Mouse (Mus musculus) hindbrain, embryonic 12.5 days (tissue): ENCODE measurements around the gene Rab40c. TPM values are rescaled to one million over a fixed set of nuclear protein-coding genes. Genes with fewer than 3 reads are reported as not detected.

Experiments
- ATAC-seq: fragments of 200-750 bp; cut with Nextera tagmentation; 2 replicates; pipeline ENCODE4 v1.8.0; 2017; ENCODE audit warnings: moderate TSS enrichment; ENCODE audit not compliant: low FRiP score
- H3K27ac ChIP-seq: fragments of 300-500 bp; sonication (generic); 2 replicates; pipeline ENCODE4 v1.5.1; 2016; ENCODE audit warnings: mild to moderate bottlenecking
- H3K27me3 ChIP-seq: fragments of 300-500 bp; sonication (generic); 2 replicates; pipeline ENCODE4 v1.6.1; 2016; ENCODE audit warnings: mild to moderate bottlenecking
- H3K36me3 ChIP-seq: fragments of 300-500 bp; sonication (generic); 2 replicates; pipeline ENCODE4 v1.6.1; 2016; ENCODE audit warnings: mild to moderate bottlenecking
- H3K4me1 ChIP-seq: fragments of 300-500 bp; sonication (generic); 2 replicates; pipeline ENCODE4 v1.6.1; 2016
- H3K4me2 ChIP-seq: fragments of 300-500 bp; sonication (generic); replicated peaks from 2 replicates; pipeline ENCODE4 v1.6.1; 2016; ENCODE audit warnings: mild to moderate bottlenecking
- H3K4me3 ChIP-seq: fragments of 300-500 bp; sonication (generic); 2 replicates; pipeline ENCODE4 v1.5.1; 2016; ENCODE audit warnings: mild to moderate bottlenecking
- H3K9ac ChIP-seq: fragments of 300-500 bp; sonication (generic); 2 replicates; pipeline ENCODE4 v1.6.1; 2016; ENCODE audit warnings: mild to moderate bottlenecking, moderate library complexity
- H3K9me3 ChIP-seq: fragments of 300-500 bp; sonication (generic); replicated peaks from 2 replicates; pipeline ENCODE4 v1.6.1; 2016; ENCODE audit warnings: mild to moderate bottlenecking
- WGBS: fragments of 180-500 bp; shearing (Covaris S2); methylation state at CpG from one replicate; pipeline ENCODE4 v1.1.7; 2016; 5-methylcytosine and 5-hydroxymethylcytosine counted together
- polyA plus RNA-seq: library from polyadenylated mRNA; unstranded; fragments of >200 nt; fragmentation: Nextera tagmentation; extraction: Ambion mirVana; gene quantifications from 2 replicates; pipeline ENCODE4 v1.2.1, GENCODE M21; 2016

Rab40c gene
- polyA plus RNA-seq, 1 experiment from 2014 or later = 43.6 TPM

DNA sequence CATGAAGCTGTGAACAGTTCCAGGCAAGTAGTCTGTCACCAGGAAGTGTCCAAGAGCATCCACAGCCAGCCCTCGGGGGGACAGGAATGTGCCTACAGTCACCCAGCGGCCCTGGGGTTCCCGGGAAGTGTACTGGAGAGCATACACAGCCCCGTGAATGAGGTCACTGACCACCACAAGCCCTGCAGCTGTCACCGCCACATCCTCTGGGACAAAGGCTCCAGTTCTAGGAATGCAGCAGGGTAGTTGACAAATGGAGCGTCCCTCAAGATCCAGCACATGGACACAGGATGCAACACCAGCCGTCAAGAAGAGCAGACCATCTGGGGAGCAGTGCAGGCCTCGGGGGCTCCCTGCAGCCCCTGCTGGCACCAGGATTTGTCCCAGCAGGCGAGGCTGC is 24.2 kb upstream of the Rab40c start:
- Histone ChIP-seq H3K4me3 (no peak overlapping the region), H3K9ac (no peak overlapping the region), H3K9me3 (no peaks in the 10 kb centered on the region), H3K4me2 (no peak overlapping the region), H3K36me3 (peaks cover 2% of the 10 kb centered on the region; the same call in 1 of the 2 replicates), H3K27me3 (peaks cover 4% of the 10 kb centered on the region; the same call in 1 of the 2 replicates), H3K4me1 (peaks cover 12% of the 10 kb centered on the region), H3K27ac (no peak overlapping the region)
- whole genome bisulfite sequencing = 72% methylated on average over 9 of the region's 9 CpGs
- no peak for ATAC-seq

DNA sequence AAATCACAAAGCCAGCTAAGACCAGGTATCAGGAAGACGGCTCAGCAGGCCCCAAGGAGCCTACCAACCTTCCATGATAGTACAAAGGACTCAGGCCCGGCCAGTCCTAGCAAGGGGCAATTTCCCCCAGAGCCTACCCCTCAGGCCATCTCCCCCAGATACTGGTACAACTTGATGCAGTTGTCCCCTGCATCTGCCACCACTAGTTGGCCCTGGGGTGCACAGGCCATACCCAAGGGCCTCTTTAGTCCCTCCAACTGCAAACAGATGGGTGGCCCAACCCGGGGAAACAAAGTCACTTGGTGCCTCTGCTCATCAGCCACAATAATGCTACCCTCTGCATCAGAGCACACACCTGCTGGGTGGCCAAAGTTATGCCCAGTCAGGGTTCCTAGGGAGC is 23.7 kb upstream of the Rab40c start:
- Histone ChIP-seq H3K27ac (no peak overlapping the region), H3K4me1 (peaks cover 12% of the 10 kb centered on the region), H3K36me3 (peaks cover 5% of the 10 kb centered on the region; the same call in 1 of the 2 replicates), H3K9me3 (no peaks in the 10 kb centered on the region), H3K9ac (no peak overlapping the region), H3K27me3 (peaks cover 2% of the 10 kb centered on the region; the same call in 1 of the 2 replicates), H3K4me3 (no peak overlapping the region), H3K4me2 (no peak overlapping the region)
- ATAC-seq = no peak
- WGBS = 84% methylated on average over 3 of the region's 3 CpGs

DNA sequence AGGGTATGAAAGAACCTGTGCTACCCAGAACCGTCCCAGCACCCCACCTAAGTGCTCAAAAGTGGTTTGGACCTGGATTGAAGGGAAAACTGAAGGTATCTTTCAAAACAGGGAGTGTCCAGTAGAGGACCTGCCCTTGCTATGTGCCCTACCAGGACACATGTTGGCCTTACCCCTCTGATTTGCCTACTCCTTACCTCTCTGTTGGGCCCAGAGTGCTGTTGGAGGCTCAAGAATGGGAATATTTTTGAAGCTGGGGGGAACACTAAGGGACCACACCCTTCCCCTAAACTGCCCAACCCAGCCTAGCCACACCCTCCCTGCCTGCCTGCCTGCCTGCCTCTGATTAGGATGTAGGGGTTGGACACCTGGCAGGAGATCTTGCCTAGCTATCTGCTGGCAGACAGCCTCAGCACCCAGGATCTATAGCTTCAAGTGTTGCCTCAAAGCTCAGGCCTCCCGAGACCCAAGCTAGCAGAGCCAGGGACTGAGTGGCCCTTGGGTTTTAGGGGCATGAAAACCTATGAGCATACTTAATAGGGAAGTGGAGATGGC is 23.1 kb upstream of the Rab40c start:
- ATAC-seq = no peak
- Histone ChIP-seq H3K36me3 (peaks cover 5% of the 10 kb centered on the region; the same call in 1 of the 2 replicates), H3K4me1 (peaks cover 12% of the 10 kb centered on the region), H3K27me3 (no peaks in the 10 kb centered on the region; the same call in 1 of the 2 replicates), H3K9ac (no peak overlapping the region), H3K4me2 (no peak overlapping the region), H3K9me3 (no peaks in the 10 kb centered on the region), H3K27ac (no peak overlapping the region), H3K4me3 (0 out of 2 replicates have a peak overlapping the region, but pooled peaks have one; percentile 82)
- 86% methylated on average over 2 of the region's 2 CpGs for WGBS

DNA sequence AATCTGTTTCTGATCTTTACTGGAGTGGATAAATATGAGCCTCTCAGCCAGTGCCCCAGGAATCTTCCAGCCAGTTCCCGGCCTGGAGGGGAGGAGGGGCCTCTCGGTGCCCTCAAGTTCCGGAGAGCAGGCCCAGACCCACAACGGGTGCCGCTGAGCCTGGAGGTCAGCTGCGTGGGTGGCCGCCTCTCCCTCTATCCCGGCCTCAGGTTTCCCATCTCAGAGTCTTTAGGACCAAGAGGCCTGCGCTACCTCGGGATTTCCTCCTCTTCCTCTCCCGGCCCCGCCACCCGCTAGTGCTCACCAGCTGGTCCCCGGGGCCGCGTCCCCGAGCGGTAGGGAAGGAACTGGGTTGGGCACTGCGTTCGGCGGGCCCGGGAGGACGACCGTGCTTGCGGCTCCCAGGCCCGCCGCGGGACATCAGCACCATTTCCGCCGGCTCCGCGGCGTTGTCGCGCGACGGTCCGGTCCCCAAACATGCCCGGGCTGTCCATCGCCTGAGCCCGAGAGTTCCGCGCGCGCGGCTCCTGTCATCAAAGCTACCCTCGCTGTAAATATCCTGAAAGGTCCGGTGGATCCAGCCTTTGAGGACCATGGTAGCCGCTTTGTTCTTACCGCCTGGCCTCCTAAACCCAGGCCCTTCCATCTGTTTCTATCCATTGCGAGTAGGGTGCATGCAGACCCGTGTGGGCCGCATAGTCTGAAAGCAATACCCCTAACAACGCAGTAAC is 22.1 kb upstream of the Rab40c start:
- Histone ChIP-seq H3K36me3 (peaks cover 14% of the 10 kb centered on the region), H3K4me2 (peak overlapping the region; percentile 68), H3K27ac (peak overlapping the region; percentile 84), H3K9ac (peak overlapping the region; percentile 92), H3K4me3 (peak overlapping the region; percentile 82), H3K4me1 (peaks cover 12% of the 10 kb centered on the region), H3K27me3 (no peaks in the 10 kb centered on the region), H3K9me3 (no peaks in the 10 kb centered on the region)
- peak; percentile 67 for ATAC-seq
- 3% methylated on average over 54 of the region's 54 CpGs for WGBS

DNA sequence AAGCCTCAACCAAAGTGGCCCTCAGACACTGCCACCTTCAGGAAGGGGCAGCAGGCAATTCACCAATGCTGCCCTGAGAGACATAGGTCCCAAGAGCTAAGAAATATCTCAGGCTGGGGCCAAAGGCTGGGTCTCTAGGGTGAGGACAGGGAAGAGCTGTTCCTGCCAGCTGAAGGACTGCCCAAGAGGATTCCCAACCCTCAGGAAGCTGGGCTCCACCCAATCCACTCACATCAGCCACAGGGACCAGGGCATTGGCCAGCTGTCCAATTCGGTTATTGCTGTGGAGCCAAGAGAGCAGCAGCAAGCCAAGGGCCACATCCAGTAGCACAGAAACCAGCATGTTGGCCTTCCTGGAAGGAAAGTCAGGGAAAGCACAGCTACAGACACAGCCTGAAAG is 15.0 kb upstream of the Rab40c start:
- Histone ChIP-seq H3K9me3 (no peaks in the 10 kb centered on the region), H3K4me3 (no peak overlapping the region), H3K4me2 (no peak overlapping the region), H3K4me1 (no peaks in the 10 kb centered on the region), H3K27me3 (no peaks in the 10 kb centered on the region), H3K27ac (no peak overlapping the region), H3K36me3 (peaks cover 80% of the 10 kb centered on the region), H3K9ac (no peak overlapping the region)
- ATAC-seq = no peak
- 90% methylated on average over 1 of the region's 1 CpGs for WGBS

DNA sequence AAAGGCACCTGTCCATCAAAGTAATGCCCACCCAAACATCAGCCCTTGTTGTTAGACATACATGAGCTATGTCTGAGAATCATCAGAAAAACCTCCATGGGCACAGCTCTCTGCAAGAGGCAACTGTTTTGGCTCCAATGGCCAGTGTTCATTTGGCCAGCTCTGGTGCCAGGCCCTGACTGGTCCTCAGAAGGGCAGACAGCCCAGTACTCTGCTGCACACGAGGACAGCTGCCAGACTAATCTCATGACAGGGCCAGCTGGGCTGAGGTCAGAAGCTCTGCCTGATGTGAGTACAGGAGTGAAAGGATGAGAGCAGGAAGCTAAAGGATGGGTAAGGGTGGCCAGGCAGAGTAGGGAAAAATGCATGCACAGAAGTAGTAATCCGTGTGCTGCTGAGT is 5.8 kb upstream of the Rab40c start:
- H3K27ac ChIP-seq = no peak overlapping the region
- no peak overlapping the region for H3K4me2 ChIP-seq
- peaks cover 44% of the 10 kb centered on the region for H3K36me3 ChIP-seq

DNA sequence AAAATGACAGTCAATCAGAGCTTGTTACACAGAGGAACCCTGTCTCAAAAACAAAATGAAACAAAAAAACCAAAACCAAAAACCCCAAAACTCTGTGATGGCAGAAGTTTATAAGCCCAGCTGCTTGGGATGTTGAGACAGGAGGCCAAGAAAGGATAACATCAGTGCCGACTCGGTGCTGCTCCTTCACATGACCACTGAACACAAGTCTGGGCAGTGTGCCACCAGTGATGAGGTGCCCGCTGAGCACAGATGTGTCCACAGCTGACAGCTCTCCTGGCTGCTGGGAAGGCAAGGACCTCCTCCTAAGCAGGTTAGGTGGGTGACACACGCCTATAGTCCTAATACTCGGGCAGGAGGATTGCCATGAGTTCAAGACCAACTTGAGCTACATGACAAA is 2.6 kb upstream of the Rab40c start:
- H3K4me2 ChIP-seq = no peak overlapping the region
- peaks cover 24% of the 10 kb centered on the region for H3K36me3 ChIP-seq

More for the DNA sequence above, 5.8 kb upstream of the Rab40c start:
- 82% methylated on average over 2 of the region's 2 CpGs for WGBS
- H3K27me3 ChIP-seq = no peaks in the 10 kb centered on the region
- ATAC-seq = no peak
- no peak overlapping the region for H3K4me3 ChIP-seq
- H3K9me3 ChIP-seq = no peaks in the 10 kb centered on the region
- no peak overlapping the region for H3K9ac ChIP-seq
- peaks cover 4% of the 10 kb centered on the region; the same call in 1 of the 2 replicates for H3K4me1 ChIP-seq

DNA sequence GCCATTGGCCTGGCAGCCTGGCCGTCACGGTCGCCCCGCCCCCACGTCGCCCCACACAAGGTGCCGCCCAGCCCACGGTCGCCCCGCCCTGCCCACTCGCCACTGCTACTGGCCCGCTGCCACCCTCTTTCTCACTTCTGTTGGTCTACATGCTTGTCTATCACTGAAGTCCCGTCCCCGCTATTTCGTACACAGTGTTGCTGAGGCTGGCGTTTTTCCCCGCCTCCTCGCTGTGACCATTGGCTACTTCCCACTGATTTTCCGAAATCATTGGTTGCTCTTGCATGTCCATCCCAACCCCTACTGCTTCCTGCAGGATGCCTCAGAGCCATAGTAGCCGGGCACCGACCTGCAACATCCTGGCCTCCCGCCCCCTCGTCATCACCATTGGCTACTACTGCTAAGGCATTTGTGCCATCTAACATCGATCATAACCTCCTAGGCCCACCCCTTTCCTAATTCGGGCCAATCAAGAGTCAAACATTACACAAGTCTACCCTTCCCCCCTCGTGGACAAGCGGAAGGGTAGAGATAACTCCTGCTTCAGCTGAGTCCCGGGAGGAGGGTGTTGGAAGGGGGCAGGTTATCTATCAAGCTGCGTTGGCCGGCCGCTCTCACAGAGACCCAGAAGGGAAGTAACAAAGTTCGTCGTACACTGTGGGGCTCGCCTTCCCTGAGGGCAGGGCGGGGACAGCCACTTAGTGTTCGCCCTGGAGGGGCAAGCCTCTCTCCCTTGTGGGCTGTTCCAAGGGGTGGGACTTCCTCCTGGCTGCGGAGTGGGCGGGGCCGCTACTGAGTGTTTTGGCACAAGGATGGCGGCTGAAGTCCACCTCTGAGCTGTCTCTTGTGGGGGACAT is 487 bp upstream of the Rab40c start:
- peak; percentile 99 for ATAC-seq
- H3K4me1 ChIP-seq = peaks cover 22% of the 10 kb centered on the region

More for the DNA sequence above, 2.6 kb upstream of the Rab40c start:
- Histone ChIP-seq H3K9me3 (no peaks in the 10 kb centered on the region), H3K9ac (no peak overlapping the region), H3K27me3 (no peaks in the 10 kb centered on the region), H3K4me3 (no peak overlapping the region), H3K27ac (no peak overlapping the region), H3K4me1 (peaks cover 22% of the 10 kb centered on the region)
- WGBS = 83% methylated on average over 5 of the region's 5 CpGs
- no peak for ATAC-seq

DNA sequence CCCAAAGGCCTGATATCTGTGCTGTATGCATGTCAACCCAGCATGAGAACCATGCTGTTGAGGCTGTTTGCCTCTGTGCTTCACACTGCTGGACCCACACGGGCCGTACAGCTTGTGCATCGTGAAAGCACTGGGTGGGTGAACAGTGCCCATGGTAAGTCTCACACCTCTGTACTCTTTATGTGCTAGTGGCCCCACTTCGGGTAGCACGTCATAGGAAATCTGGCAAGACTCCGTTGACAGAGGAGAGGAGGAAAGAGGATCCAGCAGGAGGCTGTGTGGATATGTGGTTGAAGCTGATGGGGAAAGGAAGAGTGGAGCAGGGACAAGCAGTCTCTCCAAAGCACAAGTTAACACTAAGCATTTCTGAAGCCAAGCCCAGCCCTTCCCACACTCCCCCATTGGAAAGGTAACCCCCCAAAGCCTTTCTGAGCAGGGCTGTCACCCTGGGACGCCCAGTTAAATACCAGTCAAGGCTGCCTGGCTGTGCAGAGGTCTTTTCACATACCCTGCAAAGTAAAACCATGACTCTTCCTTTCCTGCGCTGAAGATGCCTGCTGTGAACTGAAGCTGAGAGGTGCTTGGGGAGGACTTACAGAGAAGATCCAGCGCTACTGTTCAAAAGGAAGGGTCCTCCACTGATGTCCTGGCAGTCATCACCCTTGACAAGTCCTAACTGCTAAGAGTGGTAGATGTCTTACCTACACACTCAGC is 1.3 kb downstream of the Rab40c start:
- H3K4me2 ChIP-seq = peak overlapping the region; percentile 78
- no peaks in the 10 kb centered on the region for H3K27me3 ChIP-seq
- H3K4me1 ChIP-seq = peaks cover 22% of the 10 kb centered on the region
- ATAC-seq = no peak
- 0 out of 2 replicates have a peak, but pooled peaks cover 11% of the 10 kb centered on the region for H3K36me3 ChIP-seq
- peak overlapping the region; percentile 84 for H3K9ac ChIP-seq
- H3K27ac ChIP-seq = no peak overlapping the region
- WGBS = 84% methylated on average over 9 of the region's 9 CpGs
- no peaks in the 10 kb centered on the region for H3K9me3 ChIP-seq
- H3K4me3 ChIP-seq = peak overlapping the region; percentile 87

More for the DNA sequence above, 487 bp upstream of the Rab40c start:
- Histone ChIP-seq H3K36me3 (0 out of 2 replicates have a peak, but pooled peaks cover 11% of the 10 kb centered on the region), H3K4me3 (peak overlapping the region; percentile 87), H3K4me2 (peak overlapping the region; percentile 72), H3K9ac (peak overlapping the region; percentile 84), H3K27ac (peak overlapping the region; percentile 96), H3K27me3 (no peaks in the 10 kb centered on the region), H3K9me3 (no peaks in the 10 kb centered on the region)
- WGBS = under 1% methylated on average over 40 of the region's 40 CpGs

DNA sequence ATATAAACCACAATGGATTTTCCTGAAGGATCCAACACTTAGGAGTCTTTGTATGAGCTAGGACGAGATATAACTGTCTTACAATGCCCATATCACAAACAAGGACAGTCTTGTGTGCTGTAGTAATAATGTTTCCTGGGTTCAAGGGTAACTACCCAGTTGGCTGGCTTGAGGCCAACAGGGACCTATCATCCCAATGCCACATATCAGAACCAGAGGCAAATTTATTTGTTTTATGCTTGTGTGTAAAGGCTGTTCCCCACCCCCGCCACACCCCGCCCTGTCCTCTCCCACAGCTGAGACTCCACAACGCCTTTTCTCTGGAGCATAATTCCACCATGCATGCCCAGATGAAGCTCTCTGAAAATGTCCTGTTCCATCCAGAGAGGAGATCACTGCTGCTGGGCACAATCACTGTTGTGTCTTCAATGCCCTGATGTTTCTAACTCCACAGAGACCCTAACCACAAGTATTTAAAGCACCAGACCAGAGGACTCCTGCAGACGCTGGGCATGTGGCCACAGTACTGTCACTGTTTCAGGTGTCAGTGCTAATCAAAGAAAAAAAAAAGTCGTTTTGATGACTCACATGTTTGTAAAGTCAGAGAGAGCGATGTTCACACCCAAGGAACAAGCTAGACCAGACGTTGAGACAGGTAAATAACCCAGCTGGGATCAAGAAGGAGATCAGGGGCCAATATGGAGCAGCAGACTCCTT is 2.4 kb downstream of the Rab40c start:
- Histone ChIP-seq H3K9me3 (no peaks in the 10 kb centered on the region), H3K4me3 (no peak overlapping the region), H3K27ac (no peak overlapping the region), H3K27me3 (no peaks in the 10 kb centered on the region), H3K4me2 (0 out of 2 replicates have a peak overlapping the region, but pooled peaks have one; percentile 78), H3K36me3 (peaks cover 13% of the 10 kb centered on the region; the same call in 1 of the 2 replicates), H3K9ac (no peak overlapping the region), H3K4me1 (peaks cover 22% of the 10 kb centered on the region)
- ATAC-seq = no peak
- WGBS = 89% methylated on average over 8 of the region's 8 CpGs

DNA sequence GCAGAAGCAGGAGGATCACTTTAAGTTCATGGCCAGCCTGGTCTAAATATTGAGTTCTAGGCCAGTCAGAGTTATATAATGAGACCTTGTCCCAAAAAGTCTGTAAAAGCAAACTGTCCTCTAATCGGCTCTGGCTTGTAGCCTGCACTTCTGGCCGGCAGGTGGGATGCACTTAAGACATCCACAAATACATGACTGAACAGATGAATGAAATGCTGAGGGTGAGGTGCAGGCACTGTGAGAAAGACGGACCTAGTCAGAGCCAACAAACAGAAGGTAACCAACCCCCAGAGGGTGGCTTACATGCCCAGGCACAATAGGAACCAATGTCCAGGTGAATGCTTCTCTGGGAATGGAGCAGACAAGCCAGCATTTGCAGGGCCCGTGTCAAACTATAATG is 5.2 kb downstream of the Rab40c start:
- H3K9ac ChIP-seq = no peak overlapping the region
- no peaks in the 10 kb centered on the region for H3K27me3 ChIP-seq
- H3K4me3 ChIP-seq = no peak overlapping the region
- no peak overlapping the region for H3K27ac ChIP-seq
- H3K9me3 ChIP-seq = no peaks in the 10 kb centered on the region
- no peak overlapping the region for H3K4me2 ChIP-seq
- WGBS = 91% methylated on average over 4 of the region's 4 CpGs
- H3K36me3 ChIP-seq = peaks cover 19% of the 10 kb centered on the region
- no peak for ATAC-seq
- peaks cover 19% of the 10 kb centered on the region for H3K4me1 ChIP-seq
